Mouse (Mus musculus) forebrain, embryonic 12.5 days (tissue): Measurements from ENCODE around the gene Myo10. TPM values are rescaled to one million over a fixed set of nuclear protein-coding genes. Genes with fewer than 3 reads are reported as not detected.

Experiments
- ATAC-seq: fragments of 200-750 bp; cut with Nextera tagmentation; 2 replicates; pipeline ENCODE4 v1.8.0; 2017; ENCODE audit warnings: moderate TSS enrichment; ENCODE audit not compliant: low FRiP score
- H3K27ac ChIP-seq: fragments of 300-500 bp; sonication (generic); 2 replicates; pipeline ENCODE4 v1.5.1; 2016; ENCODE audit warnings: mild to moderate bottlenecking
- H3K27me3 ChIP-seq: fragments of 300-500 bp; sonication (generic); 2 replicates; pipeline ENCODE4 v1.6.1; 2016; ENCODE audit warnings: mild to moderate bottlenecking
- H3K36me3 ChIP-seq: fragments of 300-500 bp; sonication (generic); replicated peaks from 2 replicates; pipeline ENCODE4 v1.6.1; 2016; ENCODE audit warnings: mild to moderate bottlenecking
- H3K4me1 ChIP-seq: fragments of 300-500 bp; sonication (generic); 2 replicates; pipeline ENCODE4 v1.6.1; 2016
- H3K4me2 ChIP-seq: fragments of 300-500 bp; sonication (generic); 2 replicates; pipeline ENCODE4 v1.6.1; 2016; ENCODE audit warnings: mild to moderate bottlenecking, moderate library complexity
- H3K4me3 ChIP-seq: fragments of 300-500 bp; sonication (generic); replicated peaks from 2 replicates; pipeline ENCODE4 v1.5.1; 2016; ENCODE audit warnings: mild to moderate bottlenecking
- H3K9ac ChIP-seq: fragments of 300-500 bp; sonication (generic); 2 replicates; pipeline ENCODE4 v1.6.1; 2016; ENCODE audit warnings: mild to moderate bottlenecking
- H3K9me3 ChIP-seq: fragments of 300-500 bp; sonication (generic); 2 replicates; pipeline ENCODE4 v1.6.1; 2016
- WGBS: fragments of 180-500 bp; shearing (Covaris S2); methylation state at CpG from one replicate; pipeline ENCODE4 v1.1.7; 2016; 5-methylcytosine and 5-hydroxymethylcytosine counted together
- polyA plus RNA-seq: library from polyadenylated mRNA; unstranded; fragments of >200 nt; fragmentation: Nextera tagmentation; extraction: Ambion mirVana; gene quantifications from 2 replicates; pipeline ENCODE4 v1.2.1, GENCODE M21; 2016

Myo10 gene
- polyA plus RNA-seq, 1 experiment from 2014 or later = 65.6 TPM

DNA sequence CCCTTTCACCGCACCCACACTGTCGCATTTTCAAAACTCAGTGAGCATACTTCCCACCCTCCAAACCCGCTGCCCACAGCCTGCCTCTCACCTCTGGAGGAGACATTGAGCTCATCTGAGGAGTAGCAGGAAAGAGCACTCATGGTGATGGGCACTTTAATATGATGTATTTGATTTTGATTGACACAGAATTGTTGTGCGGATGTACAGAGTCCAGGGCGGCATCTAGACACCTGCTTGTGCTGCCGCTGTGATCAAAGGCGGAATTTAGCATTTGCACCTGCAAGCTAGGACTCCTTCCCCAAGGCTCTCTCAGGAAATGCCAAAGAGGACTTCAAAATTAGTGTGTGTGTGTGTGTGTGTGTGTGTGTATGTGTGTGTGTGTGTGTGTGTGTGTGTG is 31.4 kb upstream of the Myo10 start:
- ATAC-seq = no peak
- Histone ChIP-seq H3K4me3 (no peak overlapping the region), H3K4me2 (no peak overlapping the region), H3K27me3 (peaks cover 18% of the 10 kb centered on the region), H3K36me3 (no peaks in the 10 kb centered on the region), H3K9me3 (no peaks in the 10 kb centered on the region), H3K4me1 (peaks cover 6% of the 10 kb centered on the region; the same call in 1 of the 2 replicates), H3K27ac (no peak overlapping the region), H3K9ac (no peak overlapping the region)
- 85% methylated on average over 7 of the region's 7 CpGs for WGBS

GRCm38 (mm10) chr15:25591964-25592363 is 30.4 kb upstream of the Myo10 start:
- WGBS = 85% methylated on average over 4 of the region's 4 CpGs
- no peak overlapping the region for H3K27ac ChIP-seq
- no peaks in the 10 kb centered on the region for H3K9me3 ChIP-seq
- no peak for ATAC-seq
- no peak overlapping the region for H3K9ac ChIP-seq
- no peak overlapping the region for H3K4me2 ChIP-seq
- peaks cover 18% of the 10 kb centered on the region for H3K27me3 ChIP-seq
- H3K36me3 ChIP-seq = no peaks in the 10 kb centered on the region
- no peak overlapping the region for H3K4me3 ChIP-seq
- H3K4me1 ChIP-seq = peaks cover 6% of the 10 kb centered on the region; the same call in 1 of the 2 replicates

GRCm38 (mm10) chr15:25593469-25594150 is 28.7 kb upstream of the Myo10 start:
- ATAC-seq = no peak
- H3K27me3 ChIP-seq = peaks cover 18% of the 10 kb centered on the region
- no peak overlapping the region for H3K4me2 ChIP-seq
- no peaks in the 10 kb centered on the region for H3K9me3 ChIP-seq
- H3K4me3 ChIP-seq = no peak overlapping the region
- 16% methylated on average over 7 of the region's 7 CpGs for WGBS
- no peak overlapping the region for H3K27ac ChIP-seq
- H3K9ac ChIP-seq = no peak overlapping the region
- H3K36me3 ChIP-seq = no peaks in the 10 kb centered on the region
- peaks cover 4% of the 10 kb centered on the region; the same call in 1 of the 2 replicates for H3K4me1 ChIP-seq

DNA sequence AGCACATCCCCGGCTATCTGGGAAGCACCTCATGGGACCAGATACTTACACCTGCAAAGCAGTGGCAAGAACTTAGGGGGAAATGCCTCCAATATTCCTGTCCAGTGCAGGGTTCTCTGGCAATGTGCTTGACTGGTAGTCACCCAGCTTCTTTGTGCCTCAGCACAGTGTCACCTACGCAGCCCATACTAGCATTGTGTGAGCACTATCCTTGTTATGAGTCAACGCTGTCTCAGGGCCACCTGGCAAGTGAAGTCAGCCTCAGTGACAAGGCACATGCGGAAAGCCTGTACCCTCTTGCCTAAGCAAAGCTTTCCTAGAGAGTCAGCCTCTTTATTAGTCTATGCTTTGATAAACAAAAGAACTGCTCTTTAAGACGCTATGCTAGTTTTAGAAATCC is 24.0 kb upstream of the Myo10 start:
- Histone ChIP-seq H3K36me3 (no peaks in the 10 kb centered on the region), H3K27me3 (peaks cover 16% of the 10 kb centered on the region), H3K4me1 (peaks cover 3% of the 10 kb centered on the region; the same call in 1 of the 2 replicates), H3K9ac (no peak overlapping the region), H3K4me3 (no peak overlapping the region), H3K9me3 (no peaks in the 10 kb centered on the region), H3K4me2 (no peak overlapping the region), H3K27ac (no peak overlapping the region)
- no peak for ATAC-seq
- WGBS = 91% methylated on average over 5 of the region's 5 CpGs

GRCm38 (mm10) chr15:25602306-25602705 is 20.0 kb upstream of the Myo10 start:
- no peaks in the 10 kb centered on the region; the same call in 1 of the 2 replicates for H3K4me1 ChIP-seq
- WGBS = 83% methylated on average over 8 of the region's 8 CpGs
- no peak overlapping the region for H3K9ac ChIP-seq
- 0 out of 2 replicates have a peak, but pooled peaks cover 4% of the 10 kb centered on the region for H3K27me3 ChIP-seq
- ATAC-seq = no peak
- no peak overlapping the region for H3K4me2 ChIP-seq
- no peaks in the 10 kb centered on the region for H3K36me3 ChIP-seq
- H3K4me3 ChIP-seq = no peak overlapping the region
- H3K27ac ChIP-seq = no peak overlapping the region
- H3K9me3 ChIP-seq = no peaks in the 10 kb centered on the region

DNA sequence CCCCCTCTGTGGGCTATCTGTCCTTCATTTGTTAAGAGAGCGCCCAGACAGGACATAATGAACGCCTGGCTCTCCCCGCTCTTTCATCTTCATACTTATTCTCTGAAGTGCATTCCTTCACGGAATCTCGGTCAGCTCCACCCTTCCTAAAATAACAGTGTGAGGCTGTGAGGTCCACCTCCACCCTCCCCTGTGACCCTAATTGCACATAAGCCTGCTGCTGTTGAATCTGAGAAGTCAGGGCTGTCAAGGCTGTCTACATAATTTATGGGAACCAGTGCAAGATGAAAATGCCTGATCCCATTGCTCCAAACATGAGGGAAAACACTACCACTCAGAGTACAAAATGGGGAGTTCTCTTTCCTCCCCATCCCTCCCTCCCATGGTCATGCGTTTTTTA is 19.0 kb upstream of the Myo10 start:
- ATAC-seq = no peak
- Histone ChIP-seq H3K27me3 (0 out of 2 replicates have a peak, but pooled peaks cover 4% of the 10 kb centered on the region), H3K36me3 (no peaks in the 10 kb centered on the region), H3K4me2 (no peak overlapping the region), H3K9ac (no peak overlapping the region), H3K4me3 (no peak overlapping the region), H3K27ac (no peak overlapping the region), H3K4me1 (no peaks in the 10 kb centered on the region; the same call in 1 of the 2 replicates), H3K9me3 (no peaks in the 10 kb centered on the region)
- WGBS = 58% methylated on average over 6 of the region's 6 CpGs

GRCm38 (mm10) chr15:25604231-25604630 is 18.1 kb upstream of the Myo10 start:
- Histone ChIP-seq H3K36me3 (no peaks in the 10 kb centered on the region), H3K4me1 (no peaks in the 10 kb centered on the region; the same call in 1 of the 2 replicates), H3K9me3 (no peaks in the 10 kb centered on the region), H3K27ac (no peak overlapping the region), H3K4me2 (no peak overlapping the region), H3K27me3 (0 out of 2 replicates have a peak, but pooled peaks cover 2% of the 10 kb centered on the region), H3K9ac (no peak overlapping the region), H3K4me3 (no peak overlapping the region)
- ATAC-seq = no peak
- WGBS = 50% methylated on average over 1 of the region's 1 CpGs

GRCm38 (mm10) chr15:25605376-25605775 is 16.9 kb upstream of the Myo10 start:
- Histone ChIP-seq H3K4me2 (no peak overlapping the region), H3K27me3 (0 out of 2 replicates have a peak, but pooled peaks cover 2% of the 10 kb centered on the region), H3K27ac (no peak overlapping the region), H3K4me3 (no peak overlapping the region), H3K36me3 (no peaks in the 10 kb centered on the region), H3K4me1 (no peaks in the 10 kb centered on the region; the same call in 1 of the 2 replicates), H3K9ac (no peak overlapping the region), H3K9me3 (no peaks in the 10 kb centered on the region)
- WGBS = 79% methylated on average over 4 of the region's 4 CpGs
- ATAC-seq = no peak

- WGBS = 81% methylated on average over 3 of the region's 3 CpGs
- Histone ChIP-seq H3K9ac (no peak overlapping the region), H3K36me3 (no peaks in the 10 kb centered on the region), H3K4me2 (no peak overlapping the region), H3K4me1 (no peaks in the 10 kb centered on the region; the same call in 1 of the 2 replicates), H3K4me3 (no peak overlapping the region), H3K9me3 (no peaks in the 10 kb centered on the region), H3K27me3 (0 out of 2 replicates have a peak, but pooled peaks cover 2% of the 10 kb centered on the region), H3K27ac (no peak overlapping the region)
- no peak for ATAC-seq
These were observed 13.6 kb upstream of the Myo10 start for GRCm38 (mm10) chr15:25608742-25609141.

DNA sequence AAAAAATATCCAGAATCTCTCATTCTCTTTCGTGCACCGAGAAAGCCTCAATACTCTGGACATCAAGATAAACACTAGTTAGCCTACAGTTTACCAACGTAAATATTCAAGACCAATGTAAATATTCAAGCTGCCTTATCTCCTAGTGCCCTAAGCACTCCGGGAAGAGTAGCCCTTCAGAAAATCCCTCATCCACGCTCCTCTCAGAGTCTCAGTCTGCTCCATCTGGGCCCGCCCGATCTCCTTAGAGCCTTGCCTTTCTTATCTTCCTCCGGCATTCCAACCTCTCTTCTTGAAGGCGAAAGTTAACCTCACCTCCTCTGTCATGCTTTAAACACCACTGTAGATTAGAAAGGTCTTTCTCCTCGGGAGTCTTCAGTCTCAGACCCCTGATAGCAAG is 13.1 kb upstream of the Myo10 start:
- WGBS = 86% methylated on average over 10 of the region's 10 CpGs
- Histone ChIP-seq H3K36me3 (no peaks in the 10 kb centered on the region), H3K4me3 (no peak overlapping the region), H3K27ac (no peak overlapping the region), H3K4me1 (no peaks in the 10 kb centered on the region; the same call in 1 of the 2 replicates), H3K9me3 (no peaks in the 10 kb centered on the region), H3K4me2 (no peak overlapping the region), H3K27me3 (peaks cover 4% of the 10 kb centered on the region; the same call in 1 of the 2 replicates), H3K9ac (no peak overlapping the region)
- no peak for ATAC-seq

DNA sequence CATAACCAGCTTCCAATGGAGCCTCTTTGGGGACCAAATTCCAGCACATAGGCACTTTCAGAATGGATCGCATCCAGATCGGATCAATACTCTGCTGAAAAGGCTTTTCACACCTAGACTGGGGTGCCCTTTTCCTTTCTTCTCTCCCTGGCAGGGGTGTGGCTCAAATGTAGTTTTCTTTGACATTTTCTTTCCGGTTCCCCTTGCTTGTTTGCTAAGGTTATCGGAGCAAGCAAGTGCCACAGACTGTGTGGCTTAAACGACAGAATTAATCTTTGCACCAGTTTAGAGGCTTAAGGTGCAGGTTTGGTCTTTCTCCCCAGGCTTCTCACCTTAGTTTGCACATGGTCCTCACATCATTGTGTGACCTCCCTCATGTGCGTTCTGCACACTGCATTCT is 11.1 kb upstream of the Myo10 start:
- WGBS = 77% methylated on average over 6 of the region's 6 CpGs
- no peaks in the 10 kb centered on the region for H3K36me3 ChIP-seq
- H3K27me3 ChIP-seq = peaks cover 5% of the 10 kb centered on the region; the same call in 1 of the 2 replicates
- no peak overlapping the region for H3K27ac ChIP-seq
- H3K4me3 ChIP-seq = no peak overlapping the region
- no peak overlapping the region for H3K9ac ChIP-seq
- H3K4me1 ChIP-seq = no peaks in the 10 kb centered on the region; the same call in 1 of the 2 replicates
- H3K9me3 ChIP-seq = no peaks in the 10 kb centered on the region
- no peak for ATAC-seq
- H3K4me2 ChIP-seq = no peak overlapping the region

GRCm38 (mm10) chr15:25620560-25620959 is 1.8 kb upstream of the Myo10 start:
- ATAC-seq = no peak
- no peak overlapping the region for H3K9ac ChIP-seq
- WGBS = 83% methylated on average over 4 of the region's 4 CpGs
- H3K27ac ChIP-seq = no peak overlapping the region
- H3K9me3 ChIP-seq = no peaks in the 10 kb centered on the region
- H3K36me3 ChIP-seq = no peaks in the 10 kb centered on the region
- H3K4me3 ChIP-seq = no peak overlapping the region
- H3K4me1 ChIP-seq = peaks cover 15% of the 10 kb centered on the region
- H3K4me2 ChIP-seq = no peak overlapping the region
- peaks cover 42% of the 10 kb centered on the region for H3K27me3 ChIP-seq
